Mouse (Mus musculus): ENCODE results near the gene Gstm3. TPM values are rescaled to one million over a fixed set of nuclear protein-coding genes. Genes with fewer than 3 reads are reported as not detected.

The Gstm3 gene
- polyA plus RNA-seq (2012; rRNA removed), result 0.29 and 0.37 TPM in 2 replicates

GRCm38 (mm10) chr3:107968724-107969395 lies at the start of gene Gstm3:
Gene Gstm3, minus strand, starts transcription at chr3:107969283.

GRCm38 (mm10) chr3:108017473-108018189 lies 48.5 kb upstream of the Gstm3 start, which contains the start of gene Gstm1:
Gene Gstm1, minus strand, starts transcription at chr3:108017973.

GRCm38 (mm10) chr3:107986041-107986562 lies 17.0 kb upstream of the Gstm3 start, which contains the start of gene Gstm2:
Gene Gstm2, minus strand, starts transcription at chr3:107986453.

GRCm38 (mm10) chr3:107943239-107943990 lies 25.7 kb downstream of the Gstm3 start, which contains the start of gene Gstm6:
Gene Gstm6, minus strand, starts transcription at chr3:107943749.

GRCm38 (mm10) chr3:107931670-107932069 lies 37.4 kb downstream of the Gstm3 start, which contains the start of gene Gstm7:
Gene Gstm7, minus strand, starts transcription at chr3:107931817.

Other genes with a start within 250 kb of the Gstm3 start
- gene Csf1, start 208.8 kb downstream of the Gstm3 start, polyA plus RNA-seq (2012; rRNA removed), result 21.4 and 23.8 TPM in 2 replicates
- gene Eps8l3, start 92.1 kb downstream of the Gstm3 start, polyA plus RNA-seq (2012; rRNA removed), result 0.50 and 0.61 TPM in 2 replicates
- gene Gstm5, start 73.5 kb downstream of the Gstm3 start, polyA plus RNA-seq (2012; rRNA removed), result 30.9 and 37.0 TPM in 2 replicates
- gene Gstm7, start 37.5 kb downstream of the Gstm3 start, polyA plus RNA-seq (2012; rRNA removed), result 38.2 and 70.6 TPM in 2 replicates
- gene Gstm6, start 25.5 kb downstream of the Gstm3 start, polyA plus RNA-seq (2012; rRNA removed), result 7.2 and 8.0 TPM in 2 replicates
- 769 and 813 TPM in 2 replicates for gene Gstm2, start 17.2 kb upstream of the Gstm3 start, polyA plus RNA-seq (2012; rRNA removed)
- 1,875 and 2,662 TPM in 2 replicates for gene Gstm1, start 48.7 kb upstream of the Gstm3 start, polyA plus RNA-seq (2012; rRNA removed)
- 10.8 and 14.4 TPM in 2 replicates for gene Gstm4, start 75.6 kb upstream of the Gstm3 start, polyA plus RNA-seq (2012; rRNA removed)
- 259 and 297 TPM in 2 replicates for gene Ampd2, start 117.4 kb upstream of the Gstm3 start, polyA plus RNA-seq (2012; rRNA removed)
- gene Gnat2, start 123.5 kb upstream of the Gstm3 start, polyA plus RNA-seq (2012; rRNA removed), result 1.8 and 2.3 TPM in 2 replicates
- gene Gnai3, start 176.9 kb upstream of the Gstm3 start, polyA plus RNA-seq (2012; rRNA removed), result 15.1 and 16.2 TPM in 2 replicates
- not detected in 2 replicates for gene Gpr61, start 185.6 kb upstream of the Gstm3 start, polyA plus RNA-seq (2012; rRNA removed)
- gene Amigo1, start 217.1 kb upstream of the Gstm3 start, polyA plus RNA-seq (2012; rRNA removed), result 42.4 and 42.5 TPM in 2 replicates
- 8.7 and 9.5 TPM in 2 replicates for gene Cyb561d1, start 231.9 kb upstream of the Gstm3 start, polyA plus RNA-seq (2012; rRNA removed)
- gene Atxn7l2, start 241.7 kb upstream of the Gstm3 start, polyA plus RNA-seq (2012; rRNA removed), result 16.2 and 17.9 TPM in 2 replicates

Data from ovary, adult 2 months (tissue).